13 mouse cellular contexts compared by ENCODE assay signal in genomic region chr10:24367010-24367409, GRCm38 (mm10).
"Had no signal": no experiment of that assay in that cellular context is flagged by ENCODE, and none has a peak within 500 bp of the region (broad histone marks: within the 10 kb centered on the region; RNA-seq: fewer than 3 reads in every experiment).

No protein-coding gene starts in this region.

- H3K27ac ChIP-seq: midbrain, embryonic 10.5 days; midbrain, embryonic 12.5 days; neural tube, embryonic 12.5 days; stomach, embryonic 15.5 days; stomach, postnatal 0 days had no signal

- DNase-seq: lung, adult 18-20 months; lung, embryonic 14.5 days; lung, postnatal 10 days; lung, postnatal 4 days; midbrain, embryonic 14.5 days; right cerebral cortex, postnatal 14 days; thymus, postnatal 14 days; thymus, postnatal 36 days had no signal

- H3K4me1 ChIP-seq: midbrain, embryonic 10.5 days; midbrain, embryonic 12.5 days; neural tube, embryonic 12.5 days; stomach, embryonic 15.5 days had no signal

- H3K27me3 ChIP-seq: midbrain, embryonic 12.5 days; neural tube, embryonic 12.5 days; stomach, embryonic 15.5 days had no signal

- H3K4me3 ChIP-seq: midbrain, embryonic 10.5 days; midbrain, embryonic 12.5 days; neural tube, embryonic 12.5 days; stomach, embryonic 15.5 days had no signal
